Mouse (Mus musculus): ENCODE results near the gene Rnf13. TPM values are rescaled to one million over a fixed set of nuclear protein-coding genes. Genes with fewer than 3 reads are reported as not detected.

The Rnf13 gene
- polyA plus RNA-seq, 1 experiment: 35.1 TPM

GRCm38 (mm10) chr3:57882945-57883344, 147.1 kb downstream of the Rnf13 start:
- TF ChIP-seq CTCF (IDR thresholded peaks at IDR 0.05; ENCODE audit: borderline replicate concordance, control insufficient read depth, extremely low read depth, insufficient read depth, low read length, poor library complexity) (no peak), POLR2A (IDR thresholded peaks at IDR 0.05; ENCODE audit: control insufficient read depth, extremely low read depth, insufficient read depth, low read length, poor library complexity) (no peak)
- 62% methylated on average over 3 of the region's 3 CpGs for WGBS

More at GRCm38 (mm10) chr3:57882945-57883344, 147.1 kb downstream of the Rnf13 start:
- H3K4me1 ChIP-seq (replicated peaks; ENCODE audit: control insufficient read depth, insufficient read depth, low read length): no peaks in the 10 kb centered on the region
- no peak overlapping the region for H3K27ac ChIP-seq (ENCODE audit: control insufficient read depth, insufficient read depth, low read length)
- no peaks in the 10 kb centered on the region for H3K27me3 ChIP-seq (ENCODE audit: control insufficient read depth, insufficient read depth, low read length)
- H3K36me3 ChIP-seq (ENCODE audit: control insufficient read depth, insufficient read depth, low read length): no peaks in the 10 kb centered on the region
- no peak for DNase-seq
- H3K4me3 ChIP-seq (ENCODE audit: control insufficient read depth, insufficient read depth, low read length): no peak overlapping the region

Other genes starting within 250 kb of the Rnf13 start
- gene Wwtr1, start 160.2 kb upstream of the Rnf13 start, polyA plus RNA-seq (2012; rRNA removed): 5.4 and 6.1 TPM in 2 replicates
- 23.6 and 31.8 TPM in 2 replicates for gene Commd2, start 84.3 kb upstream of the Rnf13 start, polyA plus RNA-seq (2012; rRNA removed)
- gene Ankub1, start 43.3 kb upstream of the Rnf13 start, polyA plus RNA-seq (2012; rRNA removed): 0.05 TPM in 1 of 2 replicates, not detected in the other
- 6.4 and 9.6 TPM in 2 replicates for gene Pfn2, start 112.0 kb downstream of the Rnf13 start, polyA plus RNA-seq (2012; rRNA removed)